Mouse (Mus musculus) gastrocnemius, adult 2 months (tissue): ENCODE measurements at regions not wholly inside any gene's neighbourhood (a gene's known extent, or its start where the extent isn't known, plus 50 kb on each side); places are given as distances from the start of the nearest gene placed in this dataset.
A peak's percentile ranks its signal among the peaks of the same experiment; 100 is the strongest.

Experiments
- DNase-seq: peaks from one replicate; pipeline ENCODE4 v3.0.0; 2022
- H3K27ac ChIP-seq: fragments of 200-600 bp; 2 replicates; pipeline ENCODE4 v1.8.1; 2022; ENCODE audit warnings: mild to moderate bottlenecking
- H3K4me3 ChIP-seq: fragments of 200-600 bp; 2 replicates; pipeline ENCODE4 v1.8.1; 2022; ENCODE audit warnings: mild to moderate bottlenecking, moderate library complexity
- CTCF ChIP-seq: fragments of 200-600 bp; IDR thresholded peaks from 2 replicates; pipeline ENCODE4 v1.8.1; 2022; ENCODE audit warnings: antibody characterized with exemption, mild to moderate bottlenecking, moderate library complexity
- intact Hi-C: fragments of 180-260 bp; cut with DNase I; formaldehyde crosslinking; loops from one replicate; pipeline ENCODE4 v1.15.1; 2025

- H3K4me3 ChIP-seq = no peak overlapping the region
- no peak for TF ChIP-seq CTCF
- intact Hi-C loops = no loop called here
- DNase-seq = no peak
- H3K27ac ChIP-seq = no peak overlapping the region
Measured at GRCm38 (mm10) chr11:111296309-111296721, 230.4 kb downstream of the Kcnj2 start.

GRCm38 (mm10) chr11:111312802-111313201 lies 246.8 kb downstream of the Kcnj2 start:
- TF ChIP-seq CTCF = no peak

GRCm38 (mm10) chr11:111313566-111313965 lies 247.6 kb downstream of the Kcnj2 start:
- Histone ChIP-seq H3K27ac (peak overlapping the region; percentile 21; the same call in 1 of the 2 replicates), H3K4me3 (no peak overlapping the region)
- intact Hi-C loops = no loop called here
- DNase-seq = no peak
- no peak for TF ChIP-seq CTCF

More at GRCm38 (mm10) chr11:111312802-111313201, 246.8 kb downstream of the Kcnj2 start:
- intact Hi-C loops = no loop called here
- DNase-seq = no peak
- H3K4me3 ChIP-seq = no peak overlapping the region
- H3K27ac ChIP-seq = no peak overlapping the region

- H3K27ac ChIP-seq = no peak overlapping the region
- TF ChIP-seq CTCF = no peak
- no peak for DNase-seq
- H3K4me3 ChIP-seq = no peak overlapping the region
- intact Hi-C loops = no loop called here
Measured at GRCm38 (mm10) chr11:111321576-111321975, 255.6 kb downstream of the Kcnj2 start.

- H3K27ac ChIP-seq = no peak overlapping the region
- no peak overlapping the region for H3K4me3 ChIP-seq
- no peak for TF ChIP-seq CTCF
- intact Hi-C loops = no loop called here
- DNase-seq = no peak
Measured at GRCm38 (mm10) chr11:111324453-111325010, 258.6 kb downstream of the Kcnj2 start.

- H3K4me3 ChIP-seq = no peak overlapping the region
- no peak for DNase-seq
- intact Hi-C loops = no loop called here
- TF ChIP-seq CTCF = no peak
- no peak overlapping the region for H3K27ac ChIP-seq
Measured at GRCm38 (mm10) chr11:111326915-111327314, 261.0 kb downstream of the Kcnj2 start.

- Histone ChIP-seq H3K27ac (no peak overlapping the region), H3K4me3 (no peak overlapping the region)
- intact Hi-C loops = no loop called here
- DNase-seq = no peak
- no peak for TF ChIP-seq CTCF
Measured at GRCm38 (mm10) chr11:111328258-111328657, 262.3 kb downstream of the Kcnj2 start.

- DNase-seq = no peak
- no peak overlapping the region for H3K27ac ChIP-seq
- intact Hi-C loops = no loop called here
- no peak overlapping the region for H3K4me3 ChIP-seq
- no peak for TF ChIP-seq CTCF
Measured at GRCm38 (mm10) chr11:111331592-111331991, 265.6 kb downstream of the Kcnj2 start.

- no peak for DNase-seq
- intact Hi-C loops = no loop called here
- no peak overlapping the region for H3K4me3 ChIP-seq
- TF ChIP-seq CTCF = no peak
- no peak overlapping the region for H3K27ac ChIP-seq
Measured at GRCm38 (mm10) chr11:111333021-111333420, 267.1 kb downstream of the Kcnj2 start.

- intact Hi-C loops = no loop called here
- no peak overlapping the region for H3K27ac ChIP-seq
- TF ChIP-seq CTCF = no peak
Measured at GRCm38 (mm10) chr11:111347562-111347961, 281.6 kb downstream of the Kcnj2 start.

GRCm38 (mm10) chr11:111350028-111350427 lies 284.1 kb downstream of the Kcnj2 start:
- TF ChIP-seq CTCF = no peak
- no peak overlapping the region for H3K4me3 ChIP-seq
- H3K27ac ChIP-seq = no peak overlapping the region
- intact Hi-C loops = no loop called here
- no peak for DNase-seq

More at GRCm38 (mm10) chr11:111347562-111347961, 281.6 kb downstream of the Kcnj2 start:
- no peak overlapping the region for H3K4me3 ChIP-seq
- no peak for DNase-seq

GRCm38 (mm10) chr11:111363363-111363762 lies 297.4 kb downstream of the Kcnj2 start:
- DNase-seq = no peak
- intact Hi-C loops = no loop called here
- Histone ChIP-seq H3K27ac (no peak overlapping the region), H3K4me3 (no peak overlapping the region)
- TF ChIP-seq CTCF = no peak

- no peak overlapping the region for H3K27ac ChIP-seq
- TF ChIP-seq CTCF = no peak
Measured at GRCm38 (mm10) chr11:111377165-111377564, 311.2 kb downstream of the Kcnj2 start.

GRCm38 (mm10) chr11:111379842-111380241 lies 313.9 kb downstream of the Kcnj2 start:
- no peak for TF ChIP-seq CTCF
- no peak overlapping the region for H3K27ac ChIP-seq
- H3K4me3 ChIP-seq = no peak overlapping the region
- DNase-seq = no peak
- intact Hi-C loops = no loop called here

More at GRCm38 (mm10) chr11:111377165-111377564, 311.2 kb downstream of the Kcnj2 start:
- intact Hi-C loops = no loop called here
- no peak overlapping the region for H3K4me3 ChIP-seq
- DNase-seq = no peak
